Mouse (Mus musculus) thymus, adult 2 months (tissue): ENCODE measurements at regions not wholly inside any gene's neighbourhood (a gene's known extent, or its start where the extent isn't known, plus 50 kb on each side); places are given as distances from the start of the nearest gene placed in this dataset.

Experiments
- CTCF ChIP-seq: fragments of 200-500 bp; IDR thresholded peaks from 2 replicates; pipeline ENCODE4 v1.5.1; 2012; ENCODE audit warnings: mild to moderate bottlenecking, control low read depth, low read length, moderate library complexity, borderline replicate concordance; ENCODE audit not compliant: control insufficient read depth, poor library complexity, insufficient read depth; ENCODE audit errors: extremely low read depth
- POLR2A ChIP-seq: fragments of 200-500 bp; IDR thresholded peaks from 2 replicates; pipeline ENCODE4 v1.6.1; 2012; ENCODE audit warnings: mild to moderate bottlenecking, low read length, control low read depth, moderate library complexity; ENCODE audit not compliant: control insufficient read depth, poor library complexity, insufficient read depth; ENCODE audit errors: extremely low read depth

DNA sequence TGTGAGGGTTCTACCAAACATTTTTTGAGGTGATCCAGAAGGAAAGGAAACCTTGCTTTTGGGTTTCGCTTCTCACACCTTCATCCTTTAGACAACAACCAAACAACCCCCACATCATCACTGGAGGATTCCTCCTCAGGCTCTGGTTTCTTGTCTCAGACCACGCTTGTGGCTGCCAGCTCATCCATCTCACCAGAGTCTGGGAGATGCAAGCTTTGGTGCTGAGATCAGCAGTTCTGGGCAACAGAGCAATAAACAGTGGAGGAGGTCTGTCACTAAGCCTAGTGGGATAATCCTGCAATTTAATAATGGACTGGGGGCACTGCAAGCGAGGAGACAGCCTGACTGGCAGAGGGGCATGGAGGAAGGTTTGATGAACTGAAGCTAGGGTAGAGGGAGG is 146.3 kb upstream of the Camk1g start:
- TF ChIP-seq CTCF (no peak), POLR2A (no peak)
